8 mouse cellular contexts compared by ENCODE assay signal in the genomic region with DNA sequence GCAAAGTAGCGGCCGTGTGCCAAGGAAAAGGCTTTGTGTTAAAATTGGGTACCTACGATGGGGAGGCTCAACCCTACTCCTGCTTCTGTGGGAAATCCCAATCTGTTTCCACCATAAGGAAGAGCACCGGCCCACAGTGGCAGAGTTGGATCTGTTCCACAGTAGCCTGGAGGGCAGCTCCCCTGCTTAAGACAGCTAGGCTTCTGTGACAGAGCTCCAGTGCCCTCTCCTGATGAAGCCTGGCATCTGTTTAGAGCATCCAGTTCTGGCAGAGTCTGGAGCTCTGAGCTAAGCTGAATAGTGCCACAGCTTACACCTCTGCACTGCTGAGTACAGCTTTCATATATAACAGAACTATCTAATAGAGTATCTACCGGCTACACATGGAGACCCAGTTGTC. TPM values are rescaled to one million over a fixed set of nuclear protein-coding genes. Genes with fewer than 3 reads are reported as not detected.
DNase-seq lines count a peak whose midpoint lies in the region; ATAC-seq lines count a peak whose summit lies in the region.

No protein-coding gene starts in this region.

- peak; percentile 69 for DNase-seq in hindbrain, embryonic 14.5 days (ENCODE audit: low spot score)
- DNase-seq in 416B (ENCODE audit: low read depth), result peak; percentile 69
- peak; percentile 27 for DNase-seq in adipocyte (ENCODE audit: low spot score)
- peak; percentile 34 to 45 for DNase-seq in frontal cortex, postnatal 36 days (ENCODE audit: low spot score in 2 of 2)
- DNase-seq in retina, embryonic 14.5 days (ENCODE audit: low spot score), result peak; percentile 29
- DNase-seq in lung, postnatal 14 days, result no peak

- H3K27me3 ChIP-seq in hindbrain, embryonic 14.5 days (ENCODE audit: control insufficient read depth, insufficient read depth, low read length), result no peaks in the 10 kb centered on the region
- H3K27me3 ChIP-seq in hindbrain, embryonic 12.5 days, result no peaks in the 10 kb centered on the region

- 0 out of 2 replicates have a peak, but pooled peaks cover 4% of the 10 kb centered on the region for H3K9me3 ChIP-seq in hindbrain, embryonic 14.5 days (ENCODE audit: control insufficient read depth, low read length)
- H3K9me3 ChIP-seq in hindbrain, embryonic 12.5 days (replicated peaks), result no peaks in the 10 kb centered on the region

- H3K4me3 ChIP-seq in hindbrain, embryonic 14.5 days (replicated peaks; ENCODE audit: low read length), result no peak overlapping the region
- no peak overlapping the region for H3K4me3 ChIP-seq in hindbrain, embryonic 12.5 days

- peaks cover 20% of the 10 kb centered on the region for H3K36me3 ChIP-seq in hindbrain, embryonic 14.5 days (replicated peaks; ENCODE audit: control insufficient read depth, insufficient read depth)
- peaks cover 13% of the 10 kb centered on the region for H3K36me3 ChIP-seq in hindbrain, embryonic 12.5 days

- H3K9ac ChIP-seq in hindbrain, embryonic 14.5 days, result no peak overlapping the region
- no peak overlapping the region for H3K9ac ChIP-seq in hindbrain, embryonic 12.5 days

- no peaks in the 10 kb centered on the region for H3K4me1 ChIP-seq in hindbrain, embryonic 14.5 days (replicated peaks; ENCODE audit: control insufficient read depth, insufficient read depth, low read length)
- no peaks in the 10 kb centered on the region for H3K4me1 ChIP-seq in hindbrain, embryonic 12.5 days

- no peak overlapping the region for H3K4me2 ChIP-seq in hindbrain, embryonic 14.5 days (replicated peaks)
- H3K4me2 ChIP-seq in hindbrain, embryonic 12.5 days (replicated peaks), result no peak overlapping the region

- 73% methylated on average over 5 of the region's 5 CpGs for WGBS in hindbrain, embryonic 14.5 days
- WGBS in hindbrain, embryonic 12.5 days, result 92% methylated on average over 5 of the region's 5 CpGs

- no peak overlapping the region for H3K27ac ChIP-seq in hindbrain, embryonic 14.5 days
- H3K27ac ChIP-seq in hindbrain, embryonic 12.5 days, result no peak overlapping the region

- peak; percentile 63; the same call in 1 of the 2 replicates for ATAC-seq in hindbrain, embryonic 14.5 days (ENCODE audit: low FRiP score)
- no peak for ATAC-seq in hindbrain, embryonic 12.5 days (ENCODE audit: low FRiP score)
- ATAC-seq in activated CD4-positive, CD25-positive, alpha-beta regulatory T cell, adult 4 months, result no peak

RNA-seq across cellular contexts. Expression of a gene that starts 14.0 kb away (rescaled TPM):
- polyA plus RNA-seq in hindbrain, embryonic 14.5 days (2014; fragmentation: Nextera tagmentation; extraction: Ambion mirVana), result 1.4 and 1.9 TPM in 2 replicates
- 2.0 and 2.6 TPM in 2 replicates for polyA plus RNA-seq in hindbrain, embryonic 12.5 days (2016; fragmentation: Nextera tagmentation; extraction: Ambion mirVana)
- under 1 TPM in 1 of 2 experiments, not detected in 1; 0.29 TPM for polyA plus RNA-seq in activated CD4-positive, CD25-positive, alpha-beta regulatory T cell, adult 4 months (2017; shearing (Covaris generic))

RNA-seq across cellular contexts. Expression of a gene that starts 51.1 kb away (rescaled TPM):
- 15.6 and 18.5 TPM in 2 replicates for polyA plus RNA-seq in hindbrain, embryonic 14.5 days (2014; fragmentation: Nextera tagmentation; extraction: Ambion mirVana)
- polyA plus RNA-seq in hindbrain, embryonic 12.5 days (2016; fragmentation: Nextera tagmentation; extraction: Ambion mirVana), result 11.8 and 15.7 TPM in 2 replicates
- 1 to 10 TPM; 7.6 to 9.0 TPM for polyA plus RNA-seq in activated CD4-positive, CD25-positive, alpha-beta regulatory T cell, adult 4 months (2017; shearing (Covaris generic))
